14 mouse cellular contexts compared by ENCODE assay signal in the genomic region with DNA sequence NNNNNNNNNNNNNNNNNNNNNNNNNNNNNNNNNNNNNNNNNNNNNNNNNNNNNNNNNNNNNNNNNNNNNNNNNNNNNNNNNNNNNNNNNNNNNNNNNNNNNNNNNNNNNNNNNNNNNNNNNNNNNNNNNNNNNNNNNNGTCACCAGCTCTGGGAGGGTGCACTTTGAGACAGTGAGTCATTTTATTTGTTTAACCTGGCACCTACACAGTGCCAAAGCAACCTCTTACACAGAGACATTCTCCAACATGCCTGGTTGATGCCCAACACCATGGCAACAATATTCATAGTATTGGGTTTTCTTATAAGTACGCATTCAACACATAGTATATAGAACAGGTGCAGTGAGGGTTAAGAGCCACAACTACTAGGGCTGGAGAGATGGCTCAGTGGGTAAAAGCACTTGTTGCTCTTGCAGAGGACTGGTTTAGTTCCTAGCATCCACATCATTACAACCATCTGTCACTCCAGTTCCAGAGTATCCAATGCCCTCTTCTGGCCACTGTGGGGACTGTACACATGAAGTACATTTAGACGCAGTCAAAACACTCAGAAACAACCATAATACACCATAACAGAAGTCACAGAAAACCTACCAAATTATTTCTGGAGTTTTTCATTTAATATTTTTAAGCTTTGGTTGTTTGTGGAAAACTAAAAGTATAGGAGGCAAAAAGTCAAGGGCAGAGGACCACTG.
A peak's percentile ranks its signal among the peaks of the same experiment; 100 is the strongest.
DNase-seq lines count a peak whose midpoint lies in the region; ATAC-seq and TF ChIP-seq lines count a peak whose summit lies in the region.
"Had no signal": no experiment of that assay in that cellular context is flagged by ENCODE, and none has a peak within 500 bp of the region (broad histone marks: within the 10 kb centered on the region; RNA-seq: fewer than 3 reads in every experiment).

No protein-coding gene starts in this region.

- H3K9ac ChIP-seq in hindbrain, embryonic 13.5 days, result no peak overlapping the region
- no peak overlapping the region for H3K9ac ChIP-seq in liver, postnatal 0 days (replicated peaks)
- H3K9ac ChIP-seq in liver, embryonic 11.5 days (ENCODE audit: low read depth, low read length), result no peak overlapping the region
- no peak overlapping the region for H3K9ac ChIP-seq in CH12.LX (ENCODE audit: insufficient read depth, low read depth)
- H3K9ac ChIP-seq: heart, embryonic 12.5 days; hindbrain, embryonic 12.5 days; neural tube, embryonic 15.5 days had no signal

- H3K4me2 ChIP-seq in hindbrain, embryonic 13.5 days, result no peak overlapping the region
- H3K4me2 ChIP-seq in liver, postnatal 0 days (ENCODE audit: low read depth, low read length), result no peak overlapping the region
- no peak overlapping the region for H3K4me2 ChIP-seq in liver, embryonic 11.5 days
- H3K4me2 ChIP-seq in CH12.LX (ENCODE audit: insufficient read depth, low read depth, poor library complexity, severe bottlenecking), result no peak overlapping the region
- H3K4me2 ChIP-seq: heart, embryonic 12.5 days; hindbrain, embryonic 12.5 days; neural tube, embryonic 15.5 days had no signal

- in situ Hi-C loops in CH12.LX (cut with MboI; ENCODE audit: low pct_ligation_motif_present, low pct_unique_long_range_greater_than_20kb, low sequenced_read_pairs), result no loop called here

- H3K27ac ChIP-seq in hindbrain, embryonic 10.5 days, result 0 out of 2 replicates have a peak overlapping the region, but pooled peaks have one; percentile 0
- no peak overlapping the region for H3K27ac ChIP-seq in hindbrain, embryonic 13.5 days
- no peak overlapping the region for H3K27ac ChIP-seq in liver, postnatal 0 days (ENCODE audit: low read depth)
- H3K27ac ChIP-seq in liver, embryonic 11.5 days (ENCODE audit: low read depth, low read length), result no peak overlapping the region
- H3K27ac ChIP-seq in CH12.LX (ENCODE audit: insufficient read depth, low read depth), result no peak overlapping the region
- H3K27ac ChIP-seq: hindbrain, embryonic 12.5 days; neural tube, embryonic 15.5 days had no signal

- H3K36me3 ChIP-seq in hindbrain, embryonic 10.5 days, result no peaks in the 10 kb centered on the region
- no peaks in the 10 kb centered on the region for H3K36me3 ChIP-seq in hindbrain, embryonic 13.5 days
- H3K36me3 ChIP-seq in liver, postnatal 0 days (replicated peaks; ENCODE audit: insufficient read depth, low read length), result no peaks in the 10 kb centered on the region
- no peaks in the 10 kb centered on the region for H3K36me3 ChIP-seq in liver, embryonic 11.5 days (ENCODE audit: control insufficient read depth, insufficient read depth, low read length)
- H3K36me3 ChIP-seq in CH12.LX (replicated peaks in 1 of 2; ENCODE audit: control insufficient read depth in 1 of 2, insufficient read depth in 1 of 2, low read length in 1 of 2), result no peaks in the 10 kb centered on the region
- H3K36me3 ChIP-seq: heart, embryonic 12.5 days; hindbrain, embryonic 12.5 days; neural tube, embryonic 15.5 days had no signal

- dilution Hi-C loops in CH12.LX (cut with MboI; ENCODE audit: extremely low pct_ligation_motif_present, extremely low pct_unique_long_range_greater_than_20kb, low sequenced_read_pairs), result no loop called here

- peaks cover 5% of the 10 kb centered on the region; the same call in 1 of the 2 replicates for H3K4me1 ChIP-seq in hindbrain, embryonic 10.5 days (replicated peaks)
- peaks cover 4% of the 10 kb centered on the region for H3K4me1 ChIP-seq in hindbrain, embryonic 13.5 days (replicated peaks)
- H3K4me1 ChIP-seq in liver, postnatal 0 days (ENCODE audit: insufficient read depth), result no peaks in the 10 kb centered on the region
- H3K4me1 ChIP-seq in liver, embryonic 11.5 days (replicated peaks; ENCODE audit: control insufficient read depth, insufficient read depth, low read length), result no peaks in the 10 kb centered on the region
- H3K4me1 ChIP-seq in CH12.LX (ENCODE audit: control insufficient read depth in 1 of 2, insufficient read depth in 2 of 2), result peaks cover 0 to 10% of the 10 kb centered on the region in 2 experiments; a peak in 1 of 4 replicates
- H3K4me1 ChIP-seq: hindbrain, embryonic 12.5 days had no signal

- no peak for ATAC-seq in hindbrain, embryonic 13.5 days (ENCODE audit: low FRiP score)
- no peak for ATAC-seq in liver, postnatal 0 days
- ATAC-seq in liver, embryonic 11.5 days (replicated peaks; ENCODE audit: low FRiP score), result no peak

- no peaks in the 10 kb centered on the region for H3K9me3 ChIP-seq in hindbrain, embryonic 10.5 days
- H3K9me3 ChIP-seq in hindbrain, embryonic 13.5 days, result no peaks in the 10 kb centered on the region
- no peaks in the 10 kb centered on the region for H3K9me3 ChIP-seq in liver, postnatal 0 days (ENCODE audit: low read length)
- no peaks in the 10 kb centered on the region for H3K9me3 ChIP-seq in liver, embryonic 11.5 days (ENCODE audit: control insufficient read depth, low read length)
- H3K9me3 ChIP-seq in CH12.LX (replicated peaks; ENCODE audit: low read length), result peaks cover 2% of the 10 kb centered on the region
- H3K9me3 ChIP-seq: heart, embryonic 12.5 days; hindbrain, embryonic 12.5 days; neural tube, embryonic 15.5 days had no signal

- WGBS in hindbrain, embryonic 10.5 days, result 94% methylated on average over 2 of the region's 2 CpGs
- WGBS in hindbrain, embryonic 13.5 days, result 95% methylated on average over 2 of the region's 2 CpGs
- 69% methylated on average over 2 of the region's 2 CpGs for WGBS in liver, postnatal 0 days (ENCODE audit: insufficient replicate concordance)
- WGBS in liver, embryonic 11.5 days, result 84% methylated on average over 2 of the region's 2 CpGs
- 73% methylated on average over 2 of the region's 2 CpGs for WGBS in large intestine, adult 2 months

- TF ChIP-seq RAD21 in CH12.LX (IDR thresholded peaks at IDR 0.05; ENCODE audit: low read depth, low read length), result peak; percentile 53

- no peak for TF ChIP-seq EP300 in liver, postnatal 0 days (IDR thresholded peaks at IDR 0.05; ENCODE audit: low read depth)
- TF ChIP-seq EP300 in CH12.LX (IDR thresholded peaks at IDR 0.05; ENCODE audit: low read length), result no peak

- peak; percentile 41 for TF ChIP-seq CTCF in liver, postnatal 0 days (IDR thresholded peaks at IDR 0.05; ENCODE audit: low read depth)
- TF ChIP-seq CTCF in CH12.LX (conservative IDR thresholded peaks at IDR 0.05 in 1 of 2, IDR thresholded peaks at IDR 0.05 in 1 of 2; ENCODE audit: low read depth in 2 of 2, low read length in 2 of 2), result peak in 1 of 2 experiments; percentile 57; a peak in 2 of 4 replicates

- DNase-seq in hindbrain, embryonic 10.5 days (ENCODE audit: low spot score), result no peak
- DNase-seq in liver, postnatal 0 days, result no peak
- DNase-seq in liver, embryonic 11.5 days (ENCODE audit: low spot score), result no peak
- DNase-seq in CH12.LX (ENCODE audit: extremely low read depth), result no peak
- peak; percentile 39 for DNase-seq in large intestine, adult 2 months (ENCODE audit: low read depth, low spot score)
- no peak for DNase-seq in testis, postnatal 10 days (ENCODE audit: low spot score)
- DNase-seq: adrenal gland, postnatal 25 days; gastrocnemius, postnatal 14 days; kidney, adult 9 months; thymus, adult 18-20 months had no signal

- no peak for TF ChIP-seq POLR2A in CH12.LX (IDR thresholded peaks at IDR 0.05; ENCODE audit: low read depth, low read length)

- H3K4me3 ChIP-seq in hindbrain, embryonic 10.5 days, result no peak overlapping the region
- H3K4me3 ChIP-seq in hindbrain, embryonic 13.5 days, result no peak overlapping the region
- no peak overlapping the region for H3K4me3 ChIP-seq in liver, postnatal 0 days (ENCODE audit: low read depth, low read length)
- no peak overlapping the region for H3K4me3 ChIP-seq in liver, embryonic 11.5 days (ENCODE audit: low read depth, low read length)
- no peak overlapping the region for H3K4me3 ChIP-seq in CH12.LX (replicated peaks in 1 of 3; ENCODE audit: low read depth in 2 of 3, low read length in 2 of 3, poor library complexity in 1 of 3)
- H3K4me3 ChIP-seq: heart, embryonic 12.5 days; hindbrain, embryonic 12.5 days; neural tube, embryonic 15.5 days had no signal

- no peaks in the 10 kb centered on the region for H3K79me2 ChIP-seq in CH12.LX (replicated peaks; ENCODE audit: control insufficient read depth, extremely low read depth, insufficient read depth, poor library complexity, severe bottlenecking)

- no peaks in the 10 kb centered on the region for H3K27me3 ChIP-seq in hindbrain, embryonic 10.5 days (ENCODE audit: insufficient read depth, poor library complexity, severe bottlenecking)
- no peaks in the 10 kb centered on the region for H3K27me3 ChIP-seq in hindbrain, embryonic 13.5 days
- H3K27me3 ChIP-seq in liver, postnatal 0 days (ENCODE audit: insufficient read depth, low read length), result no peaks in the 10 kb centered on the region
- H3K27me3 ChIP-seq in liver, embryonic 11.5 days (replicated peaks; ENCODE audit: control insufficient read depth, insufficient read depth, low read length), result no peaks in the 10 kb centered on the region
- H3K27me3 ChIP-seq in CH12.LX (replicated peaks), result no peaks in the 10 kb centered on the region
- H3K27me3 ChIP-seq: heart, embryonic 12.5 days; hindbrain, embryonic 12.5 days; neural tube, embryonic 15.5 days had no signal

TF ChIP-seq in CH12.LX, 34 proteins besides CTCF, POLR2A, EP300 and RAD21:
- no peak for TF ChIP-seq ZC3H11A (IDR thresholded peaks at IDR 0.05; ENCODE audit: low read depth, low read length)
- peak; percentile 31; the same call in 1 of the 2 replicates for TF ChIP-seq SMC3 (IDR thresholded peaks at IDR 0.05; ENCODE audit: low read depth, low read length)
